Mouse (Mus musculus): ENCODE results near the gene Ffar2. TPM values are rescaled to one million over a fixed set of nuclear protein-coding genes. Genes with fewer than 3 reads are reported as not detected.

Gene Ffar2
- not detected in 2 replicates for polyA plus RNA-seq (2015; fragmentation: Nextera tagmentation; extraction: Ambion mirVana)

GRCm38 (mm10) chr7:30823675-30824074, at the start of gene Ffar2:
Ffar2 (minus strand) TSS chr7:30823775.

GRCm38 (mm10) chr7:30861464-30861863, 37.9 kb upstream of the Ffar2 start, which contains the start of gene Ffar1:
Ffar1 (minus strand) TSS chr7:30861564.

GRCm38 (mm10) chr7:30856078-30856477, 32.5 kb upstream of the Ffar2 start, which contains the start of gene Ffar3:
Ffar3 (minus strand) TSS chr7:30856178.

GRCm38 (mm10) chr7:30787377-30788022, 36.1 kb downstream of the Ffar2 start, which contains the start of gene Krtdap:
Krtdap (plus strand) TSS chr7:30787896.

Other genes starting within 250 kb of the Ffar2 start
- gene Kmt2b, start 235.0 kb downstream of the Ffar2 start, polyA plus RNA-seq (2015; fragmentation: Nextera tagmentation; extraction: Ambion mirVana) = 4.8 TPM in 2 replicates
- 2.4 and 3.5 TPM in 2 replicates for gene Zbtb32, start 224.9 kb downstream of the Ffar2 start, polyA plus RNA-seq (2015; fragmentation: Nextera tagmentation; extraction: Ambion mirVana)
- 1,486 and 1,535 TPM in 2 replicates for gene Upk1a, start 210.9 kb downstream of the Ffar2 start, polyA plus RNA-seq (2015; fragmentation: Nextera tagmentation; extraction: Ambion mirVana)
- gene Cox6b1, start 197.6 kb downstream of the Ffar2 start, polyA plus RNA-seq (2015; fragmentation: Nextera tagmentation; extraction: Ambion mirVana) = 1,042 and 1,083 TPM in 2 replicates
- gene Etv2, start 187.9 kb downstream of the Ffar2 start, polyA plus RNA-seq (2015; fragmentation: Nextera tagmentation; extraction: Ambion mirVana) = not detected in 2 replicates
- gene Rbm42, start 173.5 kb downstream of the Ffar2 start, polyA plus RNA-seq (2015; fragmentation: Nextera tagmentation; extraction: Ambion mirVana) = 87.7 and 91.8 TPM in 2 replicates
- 10.3 and 11.1 TPM in 2 replicates for gene Haus5, start 158.8 kb downstream of the Ffar2 start, polyA plus RNA-seq (2015; fragmentation: Nextera tagmentation; extraction: Ambion mirVana)
- not detected in 2 replicates for gene Pmis2, start 152.2 kb downstream of the Ffar2 start, polyA plus RNA-seq (2015; fragmentation: Nextera tagmentation; extraction: Ambion mirVana)
- 0.39 TPM in 1 of 2 replicates, not detected in the other for gene 2200002J24Rik, start 124.8 kb downstream of the Ffar2 start, polyA plus RNA-seq (2015; fragmentation: Nextera tagmentation; extraction: Ambion mirVana)
- gene Atp4a, start 111.6 kb downstream of the Ffar2 start, polyA plus RNA-seq (2015; fragmentation: Nextera tagmentation; extraction: Ambion mirVana) = 0.13 and 0.69 TPM in 2 replicates
- gene Tmem147, start 94.2 kb downstream of the Ffar2 start, polyA plus RNA-seq (2015; fragmentation: Nextera tagmentation; extraction: Ambion mirVana) = 155 and 184 TPM in 2 replicates
- gene Gapdhs, start 80.1 kb downstream of the Ffar2 start, polyA plus RNA-seq (2015; fragmentation: Nextera tagmentation; extraction: Ambion mirVana) = 0.12 TPM in 1 of 2 replicates, not detected in the other
- 13.6 and 17.0 TPM in 2 replicates for gene Sbsn, start 72.3 kb downstream of the Ffar2 start, polyA plus RNA-seq (2015; fragmentation: Nextera tagmentation; extraction: Ambion mirVana)
- 97.2 and 160 TPM in 2 replicates for gene Dmkn, start 60.0 kb downstream of the Ffar2 start, polyA plus RNA-seq (2015; fragmentation: Nextera tagmentation; extraction: Ambion mirVana)
- 135 and 161 TPM in 2 replicates for gene Krtdap, start 35.9 kb downstream of the Ffar2 start, polyA plus RNA-seq (2015; fragmentation: Nextera tagmentation; extraction: Ambion mirVana)
- not detected in 2 replicates for gene Ffar3, start 32.4 kb upstream of the Ffar2 start, polyA plus RNA-seq (2015; fragmentation: Nextera tagmentation; extraction: Ambion mirVana)
- not detected in 2 replicates for gene Ffar1, start 37.8 kb upstream of the Ffar2 start, polyA plus RNA-seq (2015; fragmentation: Nextera tagmentation; extraction: Ambion mirVana)
- gene Cd22, start 56.6 kb upstream of the Ffar2 start, polyA plus RNA-seq (2015; fragmentation: Nextera tagmentation; extraction: Ambion mirVana) = 0.11 TPM in 1 of 2 replicates, not detected in the other
- gene Mag, start 91.1 kb upstream of the Ffar2 start, polyA plus RNA-seq (2015; fragmentation: Nextera tagmentation; extraction: Ambion mirVana) = 0.31 and 0.47 TPM in 2 replicates
- gene Hamp2, start 100.9 kb upstream of the Ffar2 start, polyA plus RNA-seq (2015; fragmentation: Nextera tagmentation; extraction: Ambion mirVana) = not detected in 2 replicates
- gene Hamp, start 120.3 kb upstream of the Ffar2 start, polyA plus RNA-seq (2015; fragmentation: Nextera tagmentation; extraction: Ambion mirVana) = not detected in 2 replicates
- gene Usf2, start 133.0 kb upstream of the Ffar2 start, polyA plus RNA-seq (2015; fragmentation: Nextera tagmentation; extraction: Ambion mirVana) = 10.2 and 11.0 TPM in 2 replicates
- gene Lsr, start 149.7 kb upstream of the Ffar2 start, polyA plus RNA-seq (2015; fragmentation: Nextera tagmentation; extraction: Ambion mirVana) = 43.7 and 44.9 TPM in 2 replicates
- 4.2 and 4.5 TPM in 2 replicates for gene Fam187b, start 150.0 kb upstream of the Ffar2 start, polyA plus RNA-seq (2015; fragmentation: Nextera tagmentation; extraction: Ambion mirVana)
- gene Fxyd5, start 218.7 kb upstream of the Ffar2 start, polyA plus RNA-seq (2015; fragmentation: Nextera tagmentation; extraction: Ambion mirVana) = 78.3 and 150 TPM in 2 replicates
- gene Fxyd7, start 227.7 kb upstream of the Ffar2 start, polyA plus RNA-seq (2015; fragmentation: Nextera tagmentation; extraction: Ambion mirVana) = 2.0 and 2.2 TPM in 2 replicates
- gene Fxyd1, start 233.4 kb upstream of the Ffar2 start, polyA plus RNA-seq (2015; fragmentation: Nextera tagmentation; extraction: Ambion mirVana) = 610 and 619 TPM in 2 replicates
- gene Lgi4, start 235.6 kb upstream of the Ffar2 start, polyA plus RNA-seq (2015; fragmentation: Nextera tagmentation; extraction: Ambion mirVana) = 0.72 and 1.1 TPM in 2 replicates

Data from urinary bladder, postnatal 0 days (tissue).